ENCODE assay signal across 8 mouse cellular contexts in the genomic region with DNA sequence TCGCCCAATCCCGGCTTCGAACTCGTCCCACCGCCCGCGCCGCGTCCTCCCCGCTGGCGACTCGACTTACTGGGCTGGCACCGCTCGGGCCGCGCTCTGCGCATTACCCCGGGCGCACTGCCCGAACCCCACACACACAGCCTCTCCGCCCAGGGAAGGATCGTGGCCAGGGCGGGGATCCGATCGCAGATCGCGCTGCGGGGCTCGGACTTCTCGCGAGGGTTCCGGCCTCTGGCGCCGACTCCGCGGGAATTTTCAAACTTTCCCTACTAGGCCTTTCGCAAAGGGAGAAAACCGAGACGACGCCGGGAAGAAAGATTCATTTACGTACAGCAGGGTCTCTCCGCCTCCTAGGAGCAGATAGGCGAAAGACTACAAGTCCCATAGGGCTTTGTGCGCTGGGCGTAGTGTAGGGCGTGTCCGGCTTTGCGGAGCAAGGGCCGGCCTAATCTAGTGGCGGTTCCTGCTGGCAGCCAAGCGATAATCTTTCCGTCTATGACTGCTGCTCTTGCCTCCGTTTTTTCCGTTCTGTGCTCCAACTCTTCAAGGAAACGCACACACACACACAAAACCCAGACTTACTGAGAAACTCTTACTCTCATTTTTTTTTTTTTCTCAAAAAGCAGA. TPM values are rescaled to one million over a fixed set of nuclear protein-coding genes. Genes with fewer than 3 reads are reported as not detected.
DNase-seq lines count a peak whose midpoint lies in the region; ATAC-seq and TF ChIP-seq lines count a peak whose summit lies in the region.

TSS of gene Ahctf1 (minus strand) at position 168 of the 627 bp plus-strand sequence.

- H3K4me1 ChIP-seq in ES-Bruce4 (ENCODE audit: control insufficient read depth, insufficient read depth, low read length), result no peaks in the 10 kb centered on the region
- H3K4me1 ChIP-seq in forebrain, embryonic 13.5 days, result peaks cover 27% of the 10 kb centered on the region
- peaks cover 29% of the 10 kb centered on the region for H3K4me1 ChIP-seq in liver, postnatal 0 days (ENCODE audit: insufficient read depth)
- peaks cover 8% of the 10 kb centered on the region for H3K4me1 ChIP-seq in neural tube, embryonic 14.5 days (ENCODE audit: control insufficient read depth, insufficient read depth, low read length)

- intact Hi-C loops in heart, postnatal 10 days (cut with DNase I), result loop anchor here (2.0 kb wide), 1 partner anchor 41 kb away; no protein-coding TSS in a partner anchor

- H3K36me3 ChIP-seq in ES-Bruce4 (ENCODE audit: control insufficient read depth, insufficient read depth, low read length, poor library complexity, severe bottlenecking), result peaks cover 8% of the 10 kb centered on the region
- 0 out of 2 replicates have a peak, but pooled peaks cover 4% of the 10 kb centered on the region for H3K36me3 ChIP-seq in forebrain, embryonic 13.5 days (ENCODE audit: poor library complexity, severe bottlenecking)
- H3K36me3 ChIP-seq in liver, postnatal 0 days (replicated peaks; ENCODE audit: insufficient read depth, low read length), result no peaks in the 10 kb centered on the region; the same call in 1 of the 2 replicates
- no peaks in the 10 kb centered on the region for H3K36me3 ChIP-seq in neural tube, embryonic 14.5 days (ENCODE audit: control insufficient read depth, insufficient read depth, low read length)

- H3K27ac ChIP-seq in ES-Bruce4 (ENCODE audit: insufficient read depth, low read length), result peak within 1 kb of the TSS; percentile 90
- peak within 1 kb of the TSS; percentile 96 for H3K27ac ChIP-seq in forebrain, embryonic 13.5 days
- peak within 1 kb of the TSS; percentile 98 for H3K27ac ChIP-seq in liver, postnatal 0 days (ENCODE audit: low read depth)
- peak within 1 kb of the TSS; percentile 93 for H3K27ac ChIP-seq in neural tube, embryonic 14.5 days (ENCODE audit: low read depth, low read length)

- ATAC-seq in cerebellum, adult (ENCODE audit: insufficient number of reproducible peaks, low FRiP score, low TSS enrichment), result peak; percentile 97
- peak; percentile 99 for ATAC-seq in forebrain, embryonic 13.5 days
- ATAC-seq in liver, postnatal 0 days, result peak; percentile 94
- peak; percentile 99 for ATAC-seq in neural tube, embryonic 14.5 days (ENCODE audit: low read depth)

- TF ChIP-seq EP300 in ES-Bruce4 (IDR thresholded peaks at IDR 0.05; ENCODE audit: insufficient read depth, low read depth, low read length), result no peak
- TF ChIP-seq EP300 in liver, postnatal 0 days (IDR thresholded peaks at IDR 0.05; ENCODE audit: low read depth), result peak; percentile 76

- H3K27me3 ChIP-seq in ES-Bruce4 (ENCODE audit: control insufficient read depth, insufficient read depth, low read length, poor library complexity, severe bottlenecking), result no peaks in the 10 kb centered on the region
- no peaks in the 10 kb centered on the region for H3K27me3 ChIP-seq in forebrain, embryonic 13.5 days
- H3K27me3 ChIP-seq in liver, postnatal 0 days (ENCODE audit: insufficient read depth, low read length), result no peaks in the 10 kb centered on the region
- H3K27me3 ChIP-seq in neural tube, embryonic 14.5 days (ENCODE audit: control insufficient read depth, insufficient read depth, low read length), result no peaks in the 10 kb centered on the region

- DNase-seq in heart, postnatal 10 days, result peak; percentile 99
- peak; percentile 98 for DNase-seq in large intestine, adult 2 months (ENCODE audit: low read depth, low spot score)
- peak; percentile 96 for DNase-seq in liver, postnatal 0 days
- DNase-seq in testis, postnatal 10 days (ENCODE audit: low spot score), result peak; percentile 98

- WGBS in forebrain, embryonic 13.5 days, result under 1% methylated on average over 56 of the region's 56 CpGs
- under 1% methylated on average over 56 of the region's 56 CpGs for WGBS in large intestine, adult 2 months
- under 1% methylated on average over 44 of the region's 56 CpGs for WGBS in liver, postnatal 0 days (ENCODE audit: insufficient replicate concordance)
- under 1% methylated on average over 47 of the region's 56 CpGs for WGBS in neural tube, embryonic 14.5 days

- TF ChIP-seq POLR2A in ES-Bruce4 (IDR thresholded peaks at IDR 0.05; ENCODE audit: insufficient read depth, low read length), result peak; percentile 82

- no peaks in the 10 kb centered on the region for H3K9me3 ChIP-seq in ES-Bruce4 (replicated peaks; ENCODE audit: control insufficient read depth, insufficient read depth, low read length, poor library complexity, severe bottlenecking)
- H3K9me3 ChIP-seq in forebrain, embryonic 13.5 days (replicated peaks), result no peaks in the 10 kb centered on the region
- no peaks in the 10 kb centered on the region for H3K9me3 ChIP-seq in liver, postnatal 0 days (ENCODE audit: low read length)
- H3K9me3 ChIP-seq in neural tube, embryonic 14.5 days (ENCODE audit: control insufficient read depth, low read length), result no peaks in the 10 kb centered on the region

- H3K4me2 ChIP-seq in forebrain, embryonic 13.5 days, result peak within 1 kb of the TSS; percentile 75
- H3K4me2 ChIP-seq in liver, postnatal 0 days (ENCODE audit: low read depth, low read length), result peak within 1 kb of the TSS; percentile 84
- H3K4me2 ChIP-seq in neural tube, embryonic 14.5 days (ENCODE audit: low read depth, low read length), result peak within 1 kb of the TSS; percentile 62

- peak; percentile 8 for TF ChIP-seq CTCF in ES-Bruce4 (IDR thresholded peaks at IDR 0.05; ENCODE audit: low read depth, low read length)
- peak; percentile 55 for TF ChIP-seq CTCF in liver, postnatal 0 days (IDR thresholded peaks at IDR 0.05; ENCODE audit: low read depth)

- H3K9ac ChIP-seq in ES-Bruce4 (ENCODE audit: low read depth, poor library complexity, severe bottlenecking), result peak within 1 kb of the TSS; percentile 97
- H3K9ac ChIP-seq in forebrain, embryonic 13.5 days, result peak within 1 kb of the TSS; percentile 97
- H3K9ac ChIP-seq in liver, postnatal 0 days (replicated peaks), result peak within 1 kb of the TSS; percentile 94
- H3K9ac ChIP-seq in neural tube, embryonic 14.5 days (replicated peaks; ENCODE audit: low read depth, low read length), result peak within 1 kb of the TSS; percentile 93

- H3K4me3 ChIP-seq in ES-Bruce4 (ENCODE audit: low read depth, low read length), result peak within 1 kb of the TSS; percentile 87
- peak within 1 kb of the TSS; percentile 89 for H3K4me3 ChIP-seq in forebrain, embryonic 13.5 days
- peak within 1 kb of the TSS; percentile 94 for H3K4me3 ChIP-seq in liver, postnatal 0 days (ENCODE audit: low read depth, low read length)
- H3K4me3 ChIP-seq in neural tube, embryonic 14.5 days (ENCODE audit: low read depth, low read length), result peak within 1 kb of the TSS; percentile 96

RNA-seq across cellular contexts. Expression of gene Ahctf1, which starts in this region (rescaled TPM):
- 131 and 141 TPM in 2 replicates for polyA plus RNA-seq in ES-Bruce4 (2011; ENCODE audit: insufficient read depth, insufficient read length, low read depth, missing spikeins)
- polyA plus RNA-seq in forebrain, embryonic 13.5 days (2015; fragmentation: Nextera tagmentation; extraction: Ambion mirVana), result 24.0 TPM in 2 replicates
- total RNA-seq in heart, postnatal 10 days (2021), result 10 to 100 TPM; 21.9 to 25.2 TPM
- polyA plus RNA-seq in large intestine, adult 2 months (2012; rRNA removed), result 4.9 and 5.6 TPM in 2 replicates
- polyA plus RNA-seq in liver, postnatal 0 days (2015; fragmentation: Nextera tagmentation; extraction: Ambion mirVana), result 8.1 and 9.2 TPM in 2 replicates
- 23.4 and 23.6 TPM in 2 replicates for polyA plus RNA-seq in neural tube, embryonic 14.5 days (2014; fragmentation: Nextera tagmentation; extraction: Ambion mirVana)

Comparison
In these comparisons a context has a peak if more than half of its experiments do, and no peak if none do; other contexts are left out.
1. Peak in every context shown above with its lines: DNase-seq, ATAC-seq, H3K4me3 ChIP-seq and H3K27ac ChIP-seq.